Mouse (Mus musculus) MEL (cell line): ENCODE measurements around the gene Kifap3. TPM values are rescaled to one million over a fixed set of nuclear protein-coding genes. Genes with fewer than 3 reads are reported as not detected.

Source experiments
- DNase-seq: peaks from one replicate; pipeline ENCODE4 v3.0.0; 2011; ENCODE audit warnings: low read depth, low spot score
- H3K27ac ChIP-seq: 2 replicates; pipeline ENCODE4 v1.5.1; 2012; ENCODE audit warnings: low read depth, mild to moderate bottlenecking, control low read depth, low read length, moderate library complexity; ENCODE audit not compliant: control insufficient read depth
- H3K27me3 ChIP-seq, 2 experiments: fragments of 150-350 bp in 1 of 2; sonication (generic) in 1 of 2; 2 replicates each; pipeline ENCODE4 v1.6.1; 2012; ENCODE audit warnings: low read length in 2 of 2, mild to moderate bottlenecking in 2 of 2, improper control_type of control experiment in 1 of 2, moderate library complexity in 1 of 2; ENCODE audit not compliant: insufficient read depth in 2 of 2, control insufficient read depth in 1 of 2
- H3K36me3 ChIP-seq, 2 experiments: 2 replicates each; pipeline ENCODE4 v1.6.1; 2012 to 2014; ENCODE audit warnings: low read length in 2 of 2, improper control_type of control experiment in 1 of 2, inconsistent platforms in 1 of 2, mild to moderate bottlenecking in 1 of 2; ENCODE audit not compliant: insufficient read depth in 2 of 2, control insufficient read depth in 1 of 2
- H3K4me1 ChIP-seq, 2 experiments: fragments of 150-350 bp in 1 of 2; sonication (generic) in 1 of 2; 2 replicates each; pipeline ENCODE4 v1.6.1; 2012; ENCODE audit warnings: low read length in 2 of 2, improper control_type of control experiment in 1 of 2, mild to moderate bottlenecking in 1 of 2; ENCODE audit not compliant: insufficient read depth in 2 of 2, control insufficient read depth in 1 of 2
- H3K4me3 ChIP-seq, 2 experiments: fragments of 150-350 bp in 1 of 2; sonication (generic) in 1 of 2; 2 replicates each; pipeline ENCODE4 v1.5.1; 2012; ENCODE audit warnings: low read depth in 2 of 2, low read length in 2 of 2, mild to moderate bottlenecking in 2 of 2, moderate library complexity in 2 of 2, control low read depth in 1 of 2, improper control_type of control experiment in 1 of 2; ENCODE audit not compliant: control insufficient read depth in 1 of 2, insufficient read depth in 1 of 2
- H3K79me2 ChIP-seq: 2 replicates; pipeline ENCODE4 v1.6.1; 2012; ENCODE audit warnings: mild to moderate bottlenecking, low read length, moderate library complexity; ENCODE audit not compliant: control insufficient read depth, poor library complexity, insufficient read depth
- H3K9ac ChIP-seq: 2 replicates; pipeline ENCODE4 v1.6.1; 2012; ENCODE audit warnings: low read depth, mild to moderate bottlenecking, control low read depth, low read length, moderate library complexity; ENCODE audit not compliant: control insufficient read depth, poor library complexity, severe bottlenecking
- H3K9me3 ChIP-seq: fragments of 150-350 bp; sonication (generic); replicated peaks from 2 replicates; pipeline ENCODE4 v1.6.1; 2012; ENCODE audit warnings: mild to moderate bottlenecking, low read length, improper control_type of control experiment, moderate library complexity; ENCODE audit not compliant: insufficient read depth
- BHLHE40 ChIP-seq: IDR thresholded peaks from 2 replicates; pipeline ENCODE4 v1.6.1; 2012; ENCODE audit warnings: low read depth, mild to moderate bottlenecking, inconsistent platforms, low read length, improper control_type of control experiment, borderline replicate concordance
- CHD1 ChIP-seq: IDR thresholded peaks from 2 replicates; pipeline ENCODE4 v1.6.1; 2012; ENCODE audit warnings: low read depth, mild to moderate bottlenecking, inconsistent platforms, low read length, improper control_type of control experiment
- CHD2 ChIP-seq: IDR thresholded peaks from 2 replicates; pipeline ENCODE4 v1.6.1; 2011; ENCODE audit warnings: low read length, improper control_type of control experiment
- E2F4 ChIP-seq: IDR thresholded peaks from 2 replicates; pipeline ENCODE4 v1.6.1; 2011; ENCODE audit warnings: low read depth, low read length, improper control_type of control experiment, borderline replicate concordance
- ELF1 ChIP-seq: IDR thresholded peaks from 2 replicates; pipeline ENCODE4 v1.6.1; 2014; ENCODE audit warnings: low read depth, mild to moderate bottlenecking, inconsistent platforms, low read length, improper control_type of control experiment, moderate library complexity
- EP300 ChIP-seq, 2 experiments: IDR thresholded peaks; 2 replicates each; pipeline ENCODE4 v1.6.1; 2011; ENCODE audit warnings: improper control_type of control experiment in 2 of 2, low read length in 2 of 2, low read depth in 1 of 2, mild to moderate bottlenecking in 1 of 2
- GABPA ChIP-seq: IDR thresholded peaks from 2 replicates; pipeline ENCODE4 v1.6.1; 2012; ENCODE audit warnings: low read depth, mild to moderate bottlenecking, inconsistent platforms, low read length, improper control_type of control experiment, moderate library complexity
- HCFC1 ChIP-seq: IDR thresholded peaks from 2 replicates; pipeline ENCODE4 v1.6.1; 2012; ENCODE audit warnings: low read depth, mild to moderate bottlenecking, inconsistent platforms, low read length, improper control_type of control experiment, moderate library complexity
- JUND ChIP-seq: IDR thresholded peaks from 2 replicates; pipeline ENCODE4 v1.6.1; 2011; ENCODE audit warnings: low read depth, mild to moderate bottlenecking, improper control_type of control experiment, low read length
- MAZ ChIP-seq: IDR thresholded peaks from 2 replicates; pipeline ENCODE4 v1.6.1; 2012; ENCODE audit warnings: low read depth, mild to moderate bottlenecking, inconsistent platforms, low read length, improper control_type of control experiment
- MXI1 ChIP-seq: IDR thresholded peaks from 2 replicates; pipeline ENCODE4 v1.6.1; 2011; ENCODE audit warnings: mild to moderate bottlenecking, low read depth, low read length, improper control_type of control experiment
- MYB ChIP-seq: IDR thresholded peaks from 2 replicates; pipeline ENCODE4 v1.6.1; 2011; ENCODE audit warnings: mild to moderate bottlenecking, low read depth, low read length, improper control_type of control experiment
- MYC ChIP-seq: IDR thresholded peaks from 2 replicates; pipeline ENCODE4 v1.6.1; 2011; ENCODE audit warnings: low read depth, mild to moderate bottlenecking, low read length, improper control_type of control experiment, moderate library complexity
- NELFE ChIP-seq: IDR thresholded peaks from 2 replicates; pipeline ENCODE4 v1.6.1; 2011; ENCODE audit warnings: low read depth, low read length, improper control_type of control experiment
- NRF1 ChIP-seq: IDR thresholded peaks from 2 replicates; pipeline ENCODE4 v1.6.1; 2014; ENCODE audit warnings: low read depth, mild to moderate bottlenecking, inconsistent platforms, low read length, improper control_type of control experiment, moderate library complexity; ENCODE audit not compliant: poor library complexity, insufficient read depth, severe bottlenecking
- POLR2A ChIP-seq, 2 experiments: IDR thresholded peaks; 2 replicates each; pipeline ENCODE4 v1.6.1; 2011 to 2012; ENCODE audit warnings: low read length in 2 of 2, mild to moderate bottlenecking in 2 of 2, control low read depth in 1 of 2, improper control_type of control experiment in 1 of 2, low read depth in 1 of 2, moderate library complexity in 1 of 2; ENCODE audit not compliant: control insufficient read depth in 1 of 2, insufficient read depth in 1 of 2, poor library complexity in 1 of 2
- POLR2AphosphoS5 ChIP-seq: IDR thresholded peaks from 2 replicates; pipeline ENCODE4 v1.6.1; 2012; ENCODE audit warnings: low read depth, borderline replicate concordance, mild to moderate bottlenecking, inconsistent platforms, low read length, moderate library complexity, mixed read lengths
- RCOR1 ChIP-seq: IDR thresholded peaks from 2 replicates; pipeline ENCODE4 v1.6.1; 2012; ENCODE audit warnings: low read depth, mild to moderate bottlenecking, inconsistent platforms, low read length, improper control_type of control experiment
- SIN3A ChIP-seq: IDR thresholded peaks from 2 replicates; pipeline ENCODE4 v1.6.1; 2012; ENCODE audit warnings: low read length, improper control_type of control experiment, inconsistent platforms
- TBP ChIP-seq: IDR thresholded peaks from 2 replicates; pipeline ENCODE4 v1.8.0; 2011; ENCODE audit warnings: low read depth, low read length, improper control_type of control experiment
- TCF12 ChIP-seq: IDR thresholded peaks from 2 replicates; pipeline ENCODE4 v1.6.1; 2014; ENCODE audit warnings: low read depth, mild to moderate bottlenecking, inconsistent platforms, low read length, improper control_type of control experiment, moderate library complexity
- USF1 ChIP-seq: IDR thresholded peaks from 2 replicates; pipeline ENCODE4 v1.6.1; 2014; ENCODE audit warnings: low read depth, mild to moderate bottlenecking, inconsistent platforms, low read length, improper control_type of control experiment, moderate library complexity
- USF2 ChIP-seq, 2 experiments: IDR thresholded peaks; 2 replicates each; pipeline ENCODE4 v1.6.1; 2011 to 2012; ENCODE audit warnings: improper control_type of control experiment in 2 of 2, low read length in 2 of 2, borderline replicate concordance in 1 of 2, inconsistent platforms in 1 of 2, low read depth in 1 of 2, mild to moderate bottlenecking in 1 of 2; ENCODE audit not compliant: insufficient read depth in 1 of 2
- polyA plus RNA-seq, 2 experiments: library from polyadenylated mRNA; stranded (reverse) in 1 of 2; unstranded in 1 of 2; fragments of >175 nt in 1 of 2; fragments of >200 nt in 1 of 2; gene quantifications; 2 replicates each; pipeline versions ENCODE4 v1.2.1 to v1.2.4; 2012; ENCODE audit warnings: low replicate concordance in 2 of 2, low read depth in 1 of 2; ENCODE audit not compliant: insufficient read length in 2 of 2, insufficient read depth in 1 of 2, missing spikeins in 1 of 2
- total RNA-seq: library from RNA; depleted of rRNA; stranded (reverse); fragments of 300-350 nt; gene quantifications from 2 replicates; pipeline ENCODE4 v1.2.3, GENCODE M21; 2012

The Kifap3 gene
- total and polyA plus RNA-seq, 3 experiments: 5.1 to 7.6 TPM; not detected in 1

- peak; percentile 93 for DNase-seq
- H3K4me3 ChIP-seq: peak overlapping the region; percentile 68 to 96
- peak overlapping the region; percentile 82 for H3K27ac ChIP-seq
- no peaks in the 10 kb centered on the region for H3K27me3 ChIP-seq
- peaks cover 28% of the 10 kb centered on the region for H3K79me2 ChIP-seq
- peak overlapping the region; percentile 99 for H3K9ac ChIP-seq
- H3K36me3 ChIP-seq: peaks cover 2 to 12% of the 10 kb centered on the region in 2 experiments; a peak in 3 of 4 replicates
- TF ChIP-seq POLR2A (IDR thresholded peaks at IDR 0.05; ENCODE audit: control insufficient read depth in 1 of 2, insufficient read depth in 1 of 2, low read depth in 1 of 2, low read length in 2 of 2, poor library complexity in 1 of 2) (peak; percentile 39 to 64; a peak in 2 of 4 replicates), NRF1 (peak; percentile 41; the same call in 1 of the 2 replicates), JUND (no peak), POLR2AphosphoS5 (no peak), RCOR1 (no peak), ELF1 (peak; percentile 97), USF2 (IDR thresholded peaks at IDR 0.05; ENCODE audit: borderline replicate concordance in 1 of 2, insufficient read depth in 1 of 2, low read depth in 1 of 2, low read length in 2 of 2) (no peak), HCFC1 (peak; percentile 92), CHD2 (no peak), TCF12 (peak; percentile 20; the same call in 1 of the 2 replicates), MXI1 (peak; percentile 76), BHLHE40 (no peak), NELFE (peak; percentile 49), SIN3A (peak; percentile 72), MYB (no peak), EP300 (IDR thresholded peaks at IDR 0.05; ENCODE audit: low read depth in 1 of 2, low read length in 2 of 2) (0 out of 4 replicates have a peak, but pooled peaks of 1 of the 2 experiments have one; percentile 4), E2F4 (no peak), MYC (no peak), USF1 (no peak), GABPA (no peak), TBP (0 out of 2 replicates have a peak, but pooled peaks have one; percentile 23), CHD1 (no peak; the same call in 1 of the 2 replicates), MAZ (peak; percentile 88)
- TF ChIP-seq, all 39 proteins: peak for 11
- H3K4me1 ChIP-seq: peaks cover 2 to 16% of the 10 kb centered on the region in 2 experiments
- no peaks in the 10 kb centered on the region for H3K9me3 ChIP-seq
These were observed 150.5 kb downstream of the Kifap3 start for GRCm38 (mm10) chr1:163929636-163930457.
